Mouse (Mus musculus): ENCODE data around the gene Foxs1. TPM values are rescaled to one million over a fixed set of nuclear protein-coding genes. Genes with fewer than 3 reads are reported as not detected.

The Foxs1 gene
- total RNA-seq (2017): not detected in 3 replicates

- no peak for ATAC-seq (replicated peaks; ENCODE audit: insufficient number of reproducible peaks, low FRiP score, low TSS enrichment, poor library complexity, severe bottlenecking)
These were observed at the start of gene Foxs1 for GRCm38 (mm10) chr2:152933048-152933447. Gene Foxs1, minus strand, starts transcription at chr2:152933208.

GRCm38 (mm10) chr2:152976991-152977390, 44.0 kb upstream of the Foxs1 start:
- ATAC-seq (replicated peaks; ENCODE audit: insufficient number of reproducible peaks, low FRiP score, low TSS enrichment, poor library complexity, severe bottlenecking): no peak

GRCm38 (mm10) chr2:152965555-152965954, 32.5 kb upstream of the Foxs1 start:
- ATAC-seq (replicated peaks; ENCODE audit: insufficient number of reproducible peaks, low FRiP score, low TSS enrichment, poor library complexity, severe bottlenecking): no peak

GRCm38 (mm10) chr2:152962091-152962793, 29.2 kb upstream of the Foxs1 start, which contains the start of gene Ttll9:
Gene Ttll9, plus strand, starts transcription at chr2:152962485.
- ATAC-seq (replicated peaks; ENCODE audit: insufficient number of reproducible peaks, low FRiP score, low TSS enrichment, poor library complexity, severe bottlenecking): peak; percentile 85

GRCm38 (mm10) chr2:152958116-152958515, 25.1 kb upstream of the Foxs1 start:
- no peak for ATAC-seq (replicated peaks; ENCODE audit: insufficient number of reproducible peaks, low FRiP score, low TSS enrichment, poor library complexity, severe bottlenecking)

- no peak for ATAC-seq (replicated peaks; ENCODE audit: insufficient number of reproducible peaks, low FRiP score, low TSS enrichment, poor library complexity, severe bottlenecking)
These were observed 19.1 kb upstream of the Foxs1 start for GRCm38 (mm10) chr2:152951850-152952720.

GRCm38 (mm10) chr2:152951065-152951849, 18.2 kb upstream of the Foxs1 start, which contains the start of gene Dusp15:
Gene Dusp15, minus strand, starts transcription at chr2:152951698.
- ATAC-seq (replicated peaks; ENCODE audit: insufficient number of reproducible peaks, low FRiP score, low TSS enrichment, poor library complexity, severe bottlenecking): no peak

- no peak for ATAC-seq (replicated peaks; ENCODE audit: insufficient number of reproducible peaks, low FRiP score, low TSS enrichment, poor library complexity, severe bottlenecking)
These were observed 17.5 kb upstream of the Foxs1 start for GRCm38 (mm10) chr2:152950358-152951064.

GRCm38 (mm10) chr2:152948438-152949020, 15.5 kb upstream of the Foxs1 start:
- no peak for ATAC-seq (replicated peaks; ENCODE audit: insufficient number of reproducible peaks, low FRiP score, low TSS enrichment, poor library complexity, severe bottlenecking)

- ATAC-seq (replicated peaks; ENCODE audit: insufficient number of reproducible peaks, low FRiP score, low TSS enrichment, poor library complexity, severe bottlenecking): no peak
These were observed 14.1 kb upstream of the Foxs1 start for GRCm38 (mm10) chr2:152947098-152947497.

GRCm38 (mm10) chr2:152944013-152944412, 11.0 kb upstream of the Foxs1 start:
- no peak for ATAC-seq (replicated peaks; ENCODE audit: insufficient number of reproducible peaks, low FRiP score, low TSS enrichment, poor library complexity, severe bottlenecking)

GRCm38 (mm10) chr2:152943568-152943967, 10.6 kb upstream of the Foxs1 start:
- no peak for ATAC-seq (replicated peaks; ENCODE audit: insufficient number of reproducible peaks, low FRiP score, low TSS enrichment, poor library complexity, severe bottlenecking)

GRCm38 (mm10) chr2:152942898-152943515, 10.0 kb upstream of the Foxs1 start:
- no peak for ATAC-seq (replicated peaks; ENCODE audit: insufficient number of reproducible peaks, low FRiP score, low TSS enrichment, poor library complexity, severe bottlenecking)

GRCm38 (mm10) chr2:152941776-152942175, 8.8 kb upstream of the Foxs1 start:
- no peak for ATAC-seq (replicated peaks; ENCODE audit: insufficient number of reproducible peaks, low FRiP score, low TSS enrichment, poor library complexity, severe bottlenecking)

- no peak for ATAC-seq (replicated peaks; ENCODE audit: insufficient number of reproducible peaks, low FRiP score, low TSS enrichment, poor library complexity, severe bottlenecking)
These were observed 8.1 kb upstream of the Foxs1 start for GRCm38 (mm10) chr2:152941106-152941505.

- peak; percentile 56; the same call in 1 of the 2 replicates for ATAC-seq (replicated peaks; ENCODE audit: insufficient number of reproducible peaks, low FRiP score, low TSS enrichment, poor library complexity, severe bottlenecking)
These were observed 6.8 kb upstream of the Foxs1 start for GRCm38 (mm10) chr2:152939846-152940245.

GRCm38 (mm10) chr2:152933614-152934013, 606 bp upstream of the Foxs1 start:
- no peak; the same call in 1 of the 2 replicates for ATAC-seq (replicated peaks; ENCODE audit: insufficient number of reproducible peaks, low FRiP score, low TSS enrichment, poor library complexity, severe bottlenecking)

Data from monocyte, adult 5-6 weeks (primary cell).